Mouse (Mus musculus) retina, postnatal 7 days (tissue): ENCODE data around the gene Vps45.
"Not testable (repeated sequence)": the region's sequence is repeated elsewhere in the genome, so short reads cannot be mapped to it uniquely, and the experiment has no call there.

Source experiments
- DNase-seq: peaks from one replicate; pipeline ENCODE4 v3.0.0-alpha.2; 2012; ENCODE audit warnings: low read depth, low spot score

Gene Vps45

GRCm38 (mm10) chr3:95972873-95973634 lies 85.2 kb downstream of the Vps45 start:
- no peak for DNase-seq

GRCm38 (mm10) chr3:95972251-95972872 lies 85.9 kb downstream of the Vps45 start:
- no peak for DNase-seq

- not testable (repeated sequence) for DNase-seq
Measured at GRCm38 (mm10) chr3:95970661-95971060, 87.6 kb downstream of the Vps45 start.

GRCm38 (mm10) chr3:95969277-95969676 lies 89.0 kb downstream of the Vps45 start:
- no peak for DNase-seq

GRCm38 (mm10) chr3:95965518-95966451 lies 92.5 kb downstream of the Vps45 start:
- no peak for DNase-seq

GRCm38 (mm10) chr3:95963681-95964080 lies 94.6 kb downstream of the Vps45 start:
- DNase-seq: no peak

- no peak for DNase-seq
Measured at GRCm38 (mm10) chr3:95963230-95963629, 95.0 kb downstream of the Vps45 start.

GRCm38 (mm10) chr3:95962182-95962581 lies 96.1 kb downstream of the Vps45 start:
- not testable (repeated sequence) for DNase-seq

GRCm38 (mm10) chr3:95959807-95960206 lies 98.5 kb downstream of the Vps45 start:
- peak; percentile 45 for DNase-seq

GRCm38 (mm10) chr3:95959082-95959481 lies 99.2 kb downstream of the Vps45 start:
- peak; percentile 35 for DNase-seq

- no peak for DNase-seq
Measured at GRCm38 (mm10) chr3:95957359-95958148, 100.7 kb downstream of the Vps45 start.

- DNase-seq: no peak
Measured at GRCm38 (mm10) chr3:95955318-95955717, 102.9 kb downstream of the Vps45 start.

GRCm38 (mm10) chr3:95954648-95955173 lies 103.6 kb downstream of the Vps45 start:
- not testable (repeated sequence) for DNase-seq

GRCm38 (mm10) chr3:95953522-95953921 lies 104.7 kb downstream of the Vps45 start:
- no peak for DNase-seq

GRCm38 (mm10) chr3:95953023-95953422 lies 105.2 kb downstream of the Vps45 start:
- DNase-seq: no peak

- DNase-seq: not testable (repeated sequence)
Measured at GRCm38 (mm10) chr3:95951566-95951965, 106.7 kb downstream of the Vps45 start.

- DNase-seq: peak; percentile 85
Measured at GRCm38 (mm10) chr3:95950763-95951551, 107.3 kb downstream of the Vps45 start.
